Mouse (Mus musculus): ENCODE results near the gene Rftn1. TPM values are rescaled to one million over a fixed set of nuclear protein-coding genes. Genes with fewer than 3 reads are reported as not detected.

Gene Rftn1
- total RNA-seq, 2 experiments from 2014 or later = 11.4 to 16.9 TPM

DNA sequence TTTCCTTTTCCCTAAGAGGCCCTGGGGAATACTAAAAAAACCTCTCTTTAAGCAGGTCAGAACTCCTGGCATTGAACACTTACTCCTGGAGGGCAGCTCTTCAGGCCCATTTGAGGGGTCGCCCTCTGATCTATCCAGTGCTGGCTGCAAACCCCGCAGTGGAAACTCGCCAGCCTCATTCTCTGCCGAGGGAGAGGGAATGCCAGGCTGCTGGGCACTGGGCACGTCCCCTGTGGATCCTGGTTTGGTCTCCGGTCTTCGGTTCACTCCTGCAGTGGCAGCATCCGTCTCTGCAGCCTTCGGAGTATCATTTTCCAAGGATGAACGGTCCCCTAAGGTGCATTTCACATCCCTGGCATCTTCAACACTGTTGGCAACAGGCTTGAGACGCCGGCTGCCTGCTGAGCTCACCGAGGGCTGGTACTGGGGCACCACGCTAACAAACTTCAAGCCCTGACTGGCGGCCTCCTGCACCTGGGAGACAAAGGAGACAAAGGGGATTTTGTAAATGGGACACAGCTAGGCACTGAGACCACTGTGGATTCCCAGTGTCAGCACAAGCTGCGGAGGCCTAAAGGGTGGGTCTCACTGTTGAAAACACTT lies 135.2 kb downstream of the Rftn1 start:
- intact Hi-C loops (cut with DNase I) = no loop called here
- H3K4me3 ChIP-seq = no peak overlapping the region
- no peak for TF ChIP-seq CTCF (IDR thresholded peaks at IDR 0.05)
- peak; percentile 68 for DNase-seq
- peak overlapping the region; percentile 49 for H3K27ac ChIP-seq

DNA sequence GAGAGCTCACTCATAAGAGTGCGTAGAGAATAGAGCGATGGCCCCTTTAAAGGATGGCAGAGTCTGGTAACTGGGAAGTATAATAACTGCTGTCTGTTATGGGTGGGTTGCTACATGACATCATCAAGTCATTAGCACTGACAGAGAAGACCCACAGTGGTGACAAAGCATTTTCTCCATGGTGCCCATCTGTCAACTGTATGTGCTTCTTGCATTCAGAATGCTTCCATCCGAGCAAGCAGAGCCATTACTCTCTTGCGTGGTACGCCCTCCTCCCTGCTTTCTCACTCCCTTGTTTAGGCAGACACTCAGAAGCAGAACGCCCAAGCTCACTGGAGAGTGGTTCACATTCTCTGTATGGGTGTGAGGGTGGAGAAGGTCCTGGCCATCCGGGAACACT lies 135.9 kb downstream of the Rftn1 start:
- H3K27ac ChIP-seq = peak overlapping the region; percentile 49; the same call in 1 of the 2 replicates
- intact Hi-C loops (cut with DNase I) = no loop called here
- H3K4me3 ChIP-seq = no peak overlapping the region
- no peak for DNase-seq
- no peak for TF ChIP-seq CTCF (IDR thresholded peaks at IDR 0.05)

DNA sequence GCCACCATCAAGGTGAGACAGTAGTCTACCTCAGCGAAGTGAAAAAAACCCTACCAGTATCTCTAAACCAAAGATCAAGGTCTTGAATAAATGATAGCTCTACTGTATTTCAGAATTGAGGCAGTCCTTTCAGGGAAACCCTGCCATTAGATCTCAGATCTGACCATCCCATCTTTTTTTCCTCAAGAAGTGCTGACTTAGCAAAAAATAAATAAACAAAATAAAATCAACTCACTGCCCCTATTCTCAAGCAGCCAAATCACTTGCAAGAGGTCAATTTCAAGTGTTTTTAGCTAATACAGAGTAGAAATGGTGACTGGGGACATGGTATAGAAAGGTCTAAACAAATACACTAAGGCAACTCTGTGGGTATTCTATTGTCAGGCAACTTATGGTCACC lies 136.5 kb downstream of the Rftn1 start:
- DNase-seq = no peak
- intact Hi-C loops (cut with DNase I) = no loop called here
- Histone ChIP-seq H3K4me3 (no peak overlapping the region), H3K27ac (no peak overlapping the region)
- TF ChIP-seq CTCF (IDR thresholded peaks at IDR 0.05) = no peak

DNA sequence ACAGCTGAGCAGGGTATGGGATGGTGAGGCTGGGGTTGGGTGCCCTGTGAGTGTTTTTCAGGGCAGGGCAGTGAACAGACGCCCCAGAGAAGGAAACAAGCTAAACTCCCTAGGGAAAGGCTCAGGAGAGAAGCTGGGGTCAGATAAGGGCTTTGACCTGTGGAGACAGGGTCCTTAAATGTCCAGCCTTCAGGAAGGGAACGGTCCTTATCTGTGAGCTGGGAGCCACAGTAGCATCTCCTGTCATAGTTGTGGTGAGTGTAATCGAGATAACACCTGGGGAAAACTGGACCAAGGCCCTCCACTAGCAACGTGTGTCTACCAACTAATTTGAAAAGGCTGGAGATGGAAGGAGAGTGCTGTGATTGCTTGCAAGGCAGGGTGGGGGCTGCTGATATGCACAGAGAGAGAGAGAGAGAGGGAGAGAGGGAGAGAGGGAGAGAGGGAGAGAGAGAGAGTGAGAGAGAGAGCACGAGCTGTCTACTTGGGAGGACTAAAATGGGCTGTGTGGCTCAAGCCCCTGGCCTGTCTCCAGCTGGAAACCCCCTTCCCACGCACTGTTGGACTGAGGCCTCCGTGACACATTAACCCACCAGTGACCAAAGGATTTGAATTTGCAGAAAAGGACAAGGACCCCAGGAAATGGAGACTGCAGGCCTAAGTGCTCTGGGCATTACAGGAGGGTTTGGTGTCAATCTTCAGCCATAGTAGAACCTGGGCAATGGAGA lies 137.6 kb downstream of the Rftn1 start:
- DNase-seq = no peak
- TF ChIP-seq CTCF (IDR thresholded peaks at IDR 0.05) = no peak
- H3K4me3 ChIP-seq = no peak overlapping the region
- H3K27ac ChIP-seq = peak overlapping the region; percentile 53
- intact Hi-C loops (cut with DNase I) = no loop called here

DNA sequence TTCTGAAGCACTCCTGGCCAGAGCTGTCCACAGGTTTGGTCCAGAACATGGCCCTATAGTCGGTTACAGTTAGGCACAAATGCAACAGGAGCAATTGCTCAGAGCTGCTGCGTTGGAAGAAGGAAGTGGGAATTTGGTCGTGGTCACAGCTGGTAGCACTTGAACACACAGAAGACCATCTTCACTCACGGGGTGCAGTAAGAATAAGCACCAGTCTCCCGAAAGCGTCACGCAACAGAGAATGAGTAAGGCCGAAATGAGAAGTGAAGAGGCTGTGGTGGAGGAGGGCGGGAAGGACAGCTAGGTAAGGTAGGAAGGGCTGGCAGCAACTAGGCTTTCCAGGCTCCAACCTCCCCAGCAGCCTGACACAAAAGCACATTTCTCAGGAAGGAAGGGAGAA lies 140.0 kb downstream of the Rftn1 start:
- intact Hi-C loops (cut with DNase I) = no loop called here
- no peak for TF ChIP-seq CTCF (IDR thresholded peaks at IDR 0.05)
- no peak overlapping the region for H3K4me3 ChIP-seq
- no peak for DNase-seq
- H3K27ac ChIP-seq = peak overlapping the region; percentile 43

DNA sequence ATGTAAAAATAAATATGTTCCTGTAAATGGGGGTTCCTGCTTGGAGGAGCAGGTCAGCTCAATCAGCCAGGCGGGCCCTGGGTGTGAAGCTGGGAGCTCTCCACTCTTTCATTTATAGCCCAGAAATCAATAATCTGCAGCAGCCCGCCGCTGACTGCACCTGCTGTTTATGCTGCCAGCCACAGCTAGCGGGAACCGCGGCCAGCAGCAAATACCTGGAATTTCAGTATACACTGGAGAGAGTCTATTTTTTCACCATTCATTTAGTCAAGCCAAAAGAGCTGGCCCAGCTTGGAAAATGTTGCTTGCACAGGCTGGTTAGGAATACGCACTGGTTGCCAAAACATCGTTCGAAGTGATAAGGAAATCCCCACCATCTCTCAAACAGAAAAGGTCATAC lies 142.3 kb downstream of the Rftn1 start:
- peak overlapping the region; percentile 8; the same call in 1 of the 2 replicates for H3K27ac ChIP-seq
- no peak for DNase-seq
- TF ChIP-seq CTCF (IDR thresholded peaks at IDR 0.05) = no peak
- H3K4me3 ChIP-seq = no peak overlapping the region
- intact Hi-C loops (cut with DNase I) = no loop called here

DNA sequence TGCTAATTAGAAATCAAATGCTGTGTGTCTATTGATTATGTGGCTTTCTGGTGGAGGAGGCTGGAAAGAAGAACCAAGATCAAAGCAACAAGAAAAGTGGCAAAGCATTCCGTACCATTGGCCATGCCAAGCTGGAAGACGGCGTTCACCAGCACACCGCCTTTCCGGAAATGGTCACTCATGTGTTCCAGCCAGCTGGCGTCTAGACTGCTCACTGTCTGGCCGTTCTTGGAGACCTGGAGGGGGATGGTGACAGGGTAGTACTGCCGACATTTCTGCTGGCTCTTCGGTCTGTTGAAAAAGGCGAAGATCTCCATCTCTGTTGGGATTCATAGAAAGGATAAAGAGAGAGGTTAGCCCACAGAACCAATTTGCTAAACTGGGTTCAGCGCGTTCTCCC lies 143.3 kb downstream of the Rftn1 start:
- no peak overlapping the region for H3K27ac ChIP-seq
- TF ChIP-seq CTCF (IDR thresholded peaks at IDR 0.05) = no peak
- no peak overlapping the region for H3K4me3 ChIP-seq
- intact Hi-C loops (cut with DNase I) = no loop called here
- DNase-seq = peak; percentile 43

DNA sequence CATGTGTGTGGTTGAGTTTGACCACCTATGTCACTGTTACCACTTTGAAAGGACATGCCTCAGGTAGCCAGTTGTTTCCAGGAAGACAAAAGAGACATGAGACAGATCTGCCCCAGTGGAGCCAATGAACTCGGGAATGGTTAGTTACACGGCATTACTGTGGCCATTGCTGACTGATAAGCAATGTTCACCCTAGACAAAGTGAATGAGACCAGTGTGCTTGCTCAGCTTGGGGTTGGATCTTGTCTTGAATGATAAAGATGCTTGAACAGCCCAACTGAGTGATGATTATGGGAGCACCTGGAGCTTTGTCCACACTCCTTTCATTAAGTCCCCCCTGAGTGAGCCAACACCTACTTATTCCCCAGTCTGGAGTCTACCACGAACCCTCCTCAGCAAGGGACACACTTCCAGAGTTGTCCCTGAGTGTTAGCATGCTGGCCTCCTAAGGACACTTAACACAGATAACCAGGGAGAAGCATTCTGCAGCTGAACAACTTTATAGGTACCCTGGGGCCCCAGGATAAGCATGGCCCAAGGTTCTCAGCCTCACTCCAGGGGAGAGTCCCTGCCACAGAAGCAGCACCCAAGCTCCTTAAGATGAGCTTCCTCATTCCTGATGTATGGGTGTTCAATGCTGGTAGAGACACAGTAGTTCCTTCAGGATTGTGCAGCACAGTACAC lies 149.6 kb downstream of the Rftn1 start:
- Histone ChIP-seq H3K27ac (no peak overlapping the region), H3K4me3 (no peak overlapping the region)
- intact Hi-C loops (cut with DNase I) = no loop called here
- TF ChIP-seq CTCF (IDR thresholded peaks at IDR 0.05) = no peak
- DNase-seq = no peak

DNA sequence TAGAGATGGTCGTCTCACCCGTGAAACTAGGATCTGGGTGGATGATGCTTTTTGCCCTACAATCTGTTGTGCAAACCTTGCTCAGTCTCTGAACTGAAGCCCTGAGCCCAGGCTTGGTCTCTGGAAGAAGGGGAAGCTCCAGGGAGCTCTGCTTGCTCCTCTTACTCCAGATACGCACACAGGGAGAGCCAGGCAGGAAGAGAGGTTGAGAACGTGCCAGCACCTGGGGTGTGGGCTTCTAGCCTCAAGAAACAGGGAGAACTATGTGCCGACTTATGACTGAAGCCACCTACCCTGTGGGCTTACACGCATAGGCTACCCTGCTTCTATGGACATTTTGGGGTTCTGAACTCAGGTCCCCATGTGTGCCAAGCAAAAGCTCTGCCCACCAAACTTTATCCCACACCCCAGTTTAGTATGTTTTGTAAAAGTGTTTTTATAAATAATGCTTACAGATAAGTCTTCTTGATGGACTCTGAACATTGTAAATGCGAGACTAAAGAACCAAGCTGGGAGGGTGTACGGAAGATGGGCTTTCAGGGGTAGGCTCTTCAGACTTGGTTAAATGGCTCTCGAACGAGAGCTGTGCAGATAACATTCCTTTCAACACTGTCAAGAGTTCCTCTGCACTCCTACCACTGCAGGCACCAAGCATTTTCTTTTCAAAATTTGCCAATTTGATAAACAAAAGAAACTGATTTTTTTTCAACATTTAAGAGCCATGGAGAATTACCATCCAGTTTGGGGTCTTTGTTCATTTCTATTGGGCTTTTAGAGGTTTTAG lies 152.4 kb downstream of the Rftn1 start:
- no peak for TF ChIP-seq CTCF (IDR thresholded peaks at IDR 0.05)
- no peak for DNase-seq
- Histone ChIP-seq H3K4me3 (no peak overlapping the region), H3K27ac (peak overlapping the region; percentile 65)
- intact Hi-C loops (cut with DNase I) = no loop called here

DNA sequence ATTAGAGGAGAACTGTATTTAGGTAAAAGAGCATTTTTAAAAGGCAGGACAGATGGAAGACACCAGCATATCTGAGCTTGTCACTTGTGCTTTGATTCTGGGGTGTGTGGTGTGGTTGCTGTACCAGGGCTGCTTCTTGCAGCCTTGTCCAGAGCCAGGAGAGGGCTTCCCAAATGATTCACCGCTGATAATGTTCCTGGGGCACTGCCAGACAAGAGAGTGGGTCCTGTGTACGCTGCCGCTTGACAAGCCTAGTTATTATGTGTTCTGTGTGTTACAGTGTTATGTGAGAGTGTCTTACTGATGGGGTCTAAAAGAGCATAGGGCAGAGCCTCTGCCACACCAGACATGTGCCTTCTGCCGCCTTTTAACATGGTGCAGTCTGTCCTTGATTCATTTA lies 153.1 kb downstream of the Rftn1 start:
- TF ChIP-seq CTCF (IDR thresholded peaks at IDR 0.05) = no peak
- Histone ChIP-seq H3K4me3 (no peak overlapping the region), H3K27ac (peak overlapping the region; percentile 65)
- intact Hi-C loops (cut with DNase I) = no loop called here
- no peak for DNase-seq

DNA sequence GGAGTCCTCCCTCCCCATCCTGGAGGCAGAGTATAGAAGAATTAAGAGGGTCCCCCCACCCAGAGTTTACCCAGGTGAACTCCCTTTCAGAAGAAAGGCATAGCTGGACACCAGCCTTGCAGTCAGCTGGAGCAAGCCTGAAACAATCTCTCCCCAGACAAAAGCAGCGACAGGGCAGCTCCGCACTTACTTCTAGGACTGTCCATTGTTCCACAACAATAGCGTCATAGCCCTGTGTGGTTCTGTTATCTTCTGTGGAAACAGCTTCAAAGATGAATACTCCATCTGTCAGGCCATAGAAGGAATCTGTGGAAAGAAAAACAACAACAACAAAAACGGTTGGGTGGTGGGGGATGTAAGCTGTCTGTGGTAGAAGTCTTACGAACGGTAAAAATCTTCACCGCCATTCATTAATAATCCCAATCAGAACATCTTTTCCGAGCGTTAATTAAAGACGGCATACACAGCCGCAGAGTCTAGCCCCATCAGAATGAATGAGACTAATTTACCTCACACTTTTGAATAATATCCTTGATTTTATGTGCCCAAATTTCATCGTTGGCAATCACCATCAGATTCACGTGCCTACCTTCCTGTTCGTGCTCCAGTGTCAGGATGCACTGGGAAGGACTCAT lies 153.6 kb downstream of the Rftn1 start:
- no peak for DNase-seq
- no peak for TF ChIP-seq CTCF (IDR thresholded peaks at IDR 0.05)
- intact Hi-C loops (cut with DNase I) = no loop called here
- Histone ChIP-seq H3K27ac (peak overlapping the region; percentile 65), H3K4me3 (no peak overlapping the region)

DNA sequence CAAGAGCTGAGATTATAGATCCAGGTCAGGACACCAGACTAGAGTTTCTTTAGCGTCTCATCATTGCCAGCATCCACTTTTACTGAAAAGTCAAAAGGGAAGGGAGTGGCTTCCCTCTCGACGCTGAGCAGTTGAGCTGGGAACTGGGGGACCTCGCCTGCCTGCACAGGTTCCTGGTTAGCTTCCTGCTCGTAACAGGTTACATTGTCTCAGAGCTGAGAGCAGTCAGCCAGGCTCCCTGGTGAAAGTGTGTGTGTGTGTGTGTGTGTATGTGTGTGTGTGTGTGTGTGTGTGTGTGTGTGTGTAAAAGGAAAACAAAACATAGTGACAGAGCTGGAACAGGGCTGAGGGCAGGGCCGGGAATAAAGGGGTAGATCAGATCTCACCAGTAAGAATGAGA lies 156.8 kb downstream of the Rftn1 start:
- H3K27ac ChIP-seq = peak overlapping the region; percentile 77
- no peak for DNase-seq
- intact Hi-C loops (cut with DNase I) = loop anchor here (5.0 kb wide), 2 partner anchors 46 to 109 kb away; no protein-coding TSS in a partner anchor
- H3K4me3 ChIP-seq = no peak overlapping the region
- no peak for TF ChIP-seq CTCF (IDR thresholded peaks at IDR 0.05)
